Mouse (Mus musculus) adrenal gland, adult (tissue): ENCODE results near the gene Rfc4.
A peak's percentile ranks its signal among the peaks of the same experiment; 100 is the strongest.
"Not testable (repeated sequence)": the region's sequence is repeated elsewhere in the genome, so short reads cannot be mapped to it uniquely, and the experiment has no call there.

Source experiments
- DNase-seq, 2 experiments: peaks; one replicate each; pipeline ENCODE4 v3.0.0; 2022 to 2023; ENCODE audit warnings: low spot score in 1 of 2; ENCODE audit not compliant: inconsistent age in 2 of 2

The Rfc4 gene

GRCm38 (mm10) chr16:23103038-23103745 lies 24.3 kb downstream of the Rfc4 start:
- DNase-seq, result no peak

- DNase-seq, result no peak
These were observed 25.0 kb downstream of the Rfc4 start for GRCm38 (mm10) chr16:23102340-23103037.

GRCm38 (mm10) chr16:23100613-23101012 lies 26.9 kb downstream of the Rfc4 start:
- DNase-seq, result no peak

- DNase-seq, result peak in 1 of 2 experiments; percentile 41
These were observed 27.4 kb downstream of the Rfc4 start for GRCm38 (mm10) chr16:23100099-23100575.

- no peak for DNase-seq
These were observed 27.9 kb downstream of the Rfc4 start for GRCm38 (mm10) chr16:23099632-23100031.

GRCm38 (mm10) chr16:23098105-23098452 lies 29.5 kb downstream of the Rfc4 start:
- DNase-seq, result not testable (repeated sequence)

GRCm38 (mm10) chr16:23097290-23098104 lies 30.0 kb downstream of the Rfc4 start:
- not testable (repeated sequence) for DNase-seq

GRCm38 (mm10) chr16:23096886-23097285 lies 30.7 kb downstream of the Rfc4 start:
- not testable (repeated sequence) for DNase-seq

- DNase-seq, result not testable (repeated sequence)
These were observed 32.0 kb downstream of the Rfc4 start for GRCm38 (mm10) chr16:23095581-23095980.

- DNase-seq, result no peak
These were observed 33.4 kb downstream of the Rfc4 start for GRCm38 (mm10) chr16:23094136-23094535.

GRCm38 (mm10) chr16:23093321-23093953 lies 34.1 kb downstream of the Rfc4 start:
- peak in 1 of 2 experiments; percentile 15 for DNase-seq

- not testable (repeated sequence) for DNase-seq
These were observed 36.2 kb downstream of the Rfc4 start for GRCm38 (mm10) chr16:23091345-23091744.

GRCm38 (mm10) chr16:23088491-23088890 lies 39.0 kb downstream of the Rfc4 start:
- DNase-seq, result peak in 1 of 2 experiments; percentile 42

GRCm38 (mm10) chr16:23087712-23088111 lies 39.8 kb downstream of the Rfc4 start:
- DNase-seq, result peak in 1 of 2 experiments; percentile 54

GRCm38 (mm10) chr16:23087159-23087558 lies 40.4 kb downstream of the Rfc4 start:
- DNase-seq, result peak in 1 of 2 experiments; percentile 16

- not testable (repeated sequence) for DNase-seq
These were observed 50.0 kb downstream of the Rfc4 start for GRCm38 (mm10) chr16:23077516-23077915.
